Mouse (Mus musculus): ENCODE measurements around the gene Sema4c. TPM values are rescaled to one million over a fixed set of nuclear protein-coding genes. Genes with fewer than 3 reads are reported as not detected.

Sema4c gene
- polyA plus RNA-seq (2015; fragmentation: Nextera tagmentation; extraction: Ambion mirVana): 10.0 and 10.2 TPM in 2 replicates

DNA sequence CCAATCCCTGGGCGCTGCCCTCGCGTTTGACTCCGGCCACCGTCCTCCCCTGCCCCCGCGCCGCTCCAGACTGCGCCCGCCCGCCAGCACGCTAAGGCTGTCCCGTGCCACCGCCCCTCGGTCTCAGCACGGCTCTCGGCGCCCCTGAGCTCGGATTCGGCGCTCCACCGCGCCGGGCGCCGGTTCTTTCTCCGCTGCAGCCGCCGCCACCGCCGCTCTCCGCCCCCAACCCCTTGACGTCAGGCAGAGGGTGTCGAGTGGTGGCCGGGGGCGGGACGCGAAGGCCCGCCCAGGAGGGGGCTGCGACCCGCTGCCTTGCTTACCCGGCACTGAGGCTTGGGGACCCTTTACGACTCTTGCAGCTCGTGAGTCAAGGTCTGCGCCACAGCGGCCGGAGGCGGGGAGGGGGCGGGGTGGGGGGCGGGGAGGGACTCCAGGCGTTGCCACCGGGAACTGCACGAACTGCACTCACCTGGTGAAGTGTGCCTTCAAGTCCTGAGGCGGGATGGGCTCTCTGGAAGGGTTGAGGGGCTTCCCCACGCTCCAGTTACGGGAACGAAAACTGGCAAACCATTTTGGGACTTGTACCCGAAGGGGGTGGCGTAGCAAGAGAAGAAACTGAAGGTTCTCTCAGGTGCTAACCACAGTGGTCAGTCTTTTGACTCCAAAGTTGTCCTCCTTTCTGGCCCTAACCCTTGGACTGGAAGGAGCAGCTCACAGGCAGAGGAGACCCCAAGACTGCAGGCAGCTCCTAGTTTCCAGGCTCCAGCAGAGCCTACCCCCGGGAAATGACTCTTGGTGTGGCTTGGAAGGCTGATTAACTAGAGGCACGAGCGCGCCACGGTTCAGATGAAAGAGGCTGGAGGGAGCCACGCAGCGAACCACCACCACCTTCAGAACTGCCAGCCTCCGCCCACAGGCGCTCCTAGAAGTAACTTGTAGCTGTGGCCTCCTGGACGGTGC is at the start of gene Sema4c:
TSS of gene Sema4c (minus strand) at position 319 of the 963 bp plus-strand sequence.
- 1% methylated on average over 67 of the region's 69 CpGs for WGBS
- ATAC-seq (ENCODE audit: extremely low read depth, insufficient number of reproducible peaks, low FRiP score, low TSS enrichment): peak; percentile 17; the same call in 1 of the 2 replicates

DNA sequence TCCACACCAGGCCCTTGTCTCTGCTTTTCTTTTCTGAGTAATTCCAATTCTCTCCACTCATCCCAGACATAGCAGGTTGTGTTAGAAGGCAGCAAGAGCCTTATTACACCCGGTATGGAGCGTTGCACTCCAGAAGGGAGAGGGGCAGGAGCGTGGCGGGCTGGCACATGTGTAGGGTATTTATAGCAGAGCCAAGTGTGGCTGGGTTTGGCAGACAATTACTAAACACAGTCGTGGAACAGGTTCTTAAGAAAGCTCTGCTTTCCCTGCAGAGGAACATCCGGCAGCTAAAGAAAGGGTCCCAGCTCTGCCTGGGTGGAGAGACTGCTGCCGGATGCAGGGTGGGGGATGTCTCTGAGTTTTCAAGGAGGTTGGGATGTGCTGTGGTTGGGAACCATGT is 48.8 kb upstream of the Sema4c start:
- H3K4me3 ChIP-seq: no peak overlapping the region
- no peaks in the 10 kb centered on the region for H3K36me3 ChIP-seq
- H3K4me1 ChIP-seq: peaks cover 30% of the 10 kb centered on the region
- H3K9me3 ChIP-seq: no peaks in the 10 kb centered on the region
- WGBS: 38% methylated on average over 7 of the region's 7 CpGs
- H3K4me2 ChIP-seq: peak overlapping the region; percentile 48
- H3K27ac ChIP-seq (replicated peaks): peak overlapping the region; percentile 73
- no peak overlapping the region for H3K9ac ChIP-seq
- ATAC-seq (ENCODE audit: extremely low read depth, insufficient number of reproducible peaks, low FRiP score, low TSS enrichment): no peak
- H3K27me3 ChIP-seq (replicated peaks): no peaks in the 10 kb centered on the region

More for the DNA sequence above, at the start of gene Sema4c:
- H3K4me2 ChIP-seq: peak within 1 kb of the TSS; percentile 89
- H3K27me3 ChIP-seq (replicated peaks): no peaks in the 10 kb centered on the region; the same call in 1 of the 2 replicates
- H3K27ac ChIP-seq (replicated peaks): peak within 1 kb of the TSS; percentile 97
- H3K9me3 ChIP-seq: no peaks in the 10 kb centered on the region
- peak within 1 kb of the TSS; percentile 78 for H3K4me3 ChIP-seq
- peak within 1 kb of the TSS; percentile 97 for H3K9ac ChIP-seq
- peaks cover 65% of the 10 kb centered on the region for H3K4me1 ChIP-seq
- peaks cover 23% of the 10 kb centered on the region for H3K36me3 ChIP-seq

DNA sequence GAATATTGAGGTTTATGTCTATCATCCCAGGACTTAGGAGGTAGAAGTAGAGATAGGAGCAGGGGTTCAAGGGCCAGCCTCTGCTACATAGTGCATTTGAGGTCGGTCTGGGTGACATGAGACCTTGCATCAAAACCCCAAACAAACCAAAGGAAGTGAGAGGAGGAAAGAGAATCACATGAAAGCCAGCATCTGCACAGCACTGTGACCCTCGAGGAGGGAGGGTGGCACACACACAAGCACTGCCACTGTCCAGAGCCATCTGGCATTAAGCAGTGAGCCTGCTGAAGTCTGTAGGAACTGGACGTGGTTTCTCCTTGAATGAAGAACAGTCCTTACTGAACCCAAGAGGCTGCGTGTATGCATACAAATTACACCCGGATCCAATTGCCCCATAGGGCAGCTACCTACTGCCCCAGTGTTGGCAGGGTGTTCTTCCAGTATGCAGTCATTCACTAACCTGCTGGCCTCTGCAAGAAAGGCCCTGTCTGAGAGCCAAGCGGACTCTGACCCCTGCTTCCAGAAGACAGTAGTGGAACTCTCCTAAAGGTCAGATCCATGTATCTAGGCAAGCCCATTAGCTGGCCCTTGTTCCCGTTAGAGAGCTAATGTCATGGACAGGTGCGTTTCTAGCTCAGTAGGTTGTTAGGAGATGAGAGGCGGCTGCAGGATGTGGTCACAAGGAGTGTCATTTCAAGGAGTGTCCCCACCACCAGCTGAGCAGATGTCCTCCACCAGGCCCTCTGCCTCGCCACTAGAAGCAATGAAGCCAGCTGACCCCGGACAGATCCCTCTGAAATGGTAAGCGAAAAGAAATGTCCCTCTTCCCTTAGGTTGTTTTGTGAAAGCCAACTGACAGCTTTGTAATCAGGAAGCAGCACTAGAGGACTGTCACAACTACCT is 46.4 kb upstream of the Sema4c start:
- no peak overlapping the region for H3K4me3 ChIP-seq
- WGBS: 77% methylated on average over 12 of the region's 12 CpGs
- no peak overlapping the region for H3K4me2 ChIP-seq
- no peaks in the 10 kb centered on the region for H3K9me3 ChIP-seq
- no peaks in the 10 kb centered on the region for H3K27me3 ChIP-seq (replicated peaks)
- H3K36me3 ChIP-seq: no peaks in the 10 kb centered on the region
- H3K4me1 ChIP-seq: peaks cover 27% of the 10 kb centered on the region
- ATAC-seq (ENCODE audit: extremely low read depth, insufficient number of reproducible peaks, low FRiP score, low TSS enrichment): no peak
- H3K9ac ChIP-seq: no peak overlapping the region
- H3K27ac ChIP-seq (replicated peaks): peak overlapping the region; percentile 70; the same call in 1 of the 2 replicates

DNA sequence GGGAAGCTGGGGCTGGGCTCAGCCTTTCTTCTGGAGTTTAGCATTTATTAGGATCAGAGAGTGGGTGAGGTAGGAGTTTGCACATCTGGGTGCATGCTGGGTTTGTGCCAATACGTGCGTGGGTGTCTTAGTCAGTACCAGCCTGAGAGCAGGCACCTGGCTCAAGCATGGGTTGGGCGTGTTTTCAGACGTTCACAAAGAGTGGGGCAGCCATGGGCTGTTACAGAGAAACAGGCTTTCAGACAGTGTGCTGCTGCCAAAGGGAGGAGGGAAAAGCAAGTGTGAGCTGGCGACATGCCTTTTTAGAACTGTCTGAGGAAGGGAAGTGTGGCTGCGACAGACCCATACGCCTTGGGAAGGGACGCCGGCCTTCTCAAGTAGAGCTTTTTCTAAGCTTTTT is 45.2 kb upstream of the Sema4c start:
- no peak overlapping the region for H3K4me3 ChIP-seq
- no peaks in the 10 kb centered on the region for H3K36me3 ChIP-seq
- WGBS: 41% methylated on average over 9 of the region's 9 CpGs
- ATAC-seq (ENCODE audit: extremely low read depth, insufficient number of reproducible peaks, low FRiP score, low TSS enrichment): no peak
- H3K9ac ChIP-seq: peak overlapping the region; percentile 44; the same call in 1 of the 2 replicates
- peaks cover 27% of the 10 kb centered on the region for H3K4me1 ChIP-seq
- H3K27me3 ChIP-seq (replicated peaks): no peaks in the 10 kb centered on the region
- H3K4me2 ChIP-seq: no peak overlapping the region
- H3K27ac ChIP-seq (replicated peaks): peak overlapping the region; percentile 70
- H3K9me3 ChIP-seq: no peaks in the 10 kb centered on the region

DNA sequence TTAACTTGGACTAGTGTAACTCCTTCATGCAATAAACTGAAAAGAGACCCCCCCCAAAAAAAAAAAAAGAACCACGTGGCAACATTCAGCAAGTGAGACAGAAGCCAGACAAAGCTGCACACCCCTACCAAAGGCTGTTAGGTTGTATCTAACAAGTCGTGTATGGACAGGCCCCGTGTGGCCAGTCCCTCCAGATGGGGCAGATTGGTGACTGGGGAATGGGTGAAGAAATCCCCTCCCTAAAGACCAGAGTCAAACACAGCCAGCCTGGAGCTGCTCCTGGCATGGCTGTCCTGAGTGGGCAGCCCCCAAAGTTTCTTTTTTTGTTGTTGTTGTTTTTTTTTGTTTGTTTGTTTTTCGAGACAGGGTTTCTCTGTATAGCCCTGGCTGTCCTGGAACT is 44.1 kb upstream of the Sema4c start:
- H3K36me3 ChIP-seq: no peaks in the 10 kb centered on the region
- no peak overlapping the region for H3K4me3 ChIP-seq
- H3K9me3 ChIP-seq: no peaks in the 10 kb centered on the region
- peaks cover 24% of the 10 kb centered on the region for H3K4me1 ChIP-seq
- H3K27me3 ChIP-seq (replicated peaks): no peaks in the 10 kb centered on the region
- no peak overlapping the region for H3K4me2 ChIP-seq
- H3K9ac ChIP-seq: no peak overlapping the region
- no peak for ATAC-seq (ENCODE audit: extremely low read depth, insufficient number of reproducible peaks, low FRiP score, low TSS enrichment)
- H3K27ac ChIP-seq (replicated peaks): no peak overlapping the region
- 50% methylated on average over 4 of the region's 4 CpGs for WGBS

DNA sequence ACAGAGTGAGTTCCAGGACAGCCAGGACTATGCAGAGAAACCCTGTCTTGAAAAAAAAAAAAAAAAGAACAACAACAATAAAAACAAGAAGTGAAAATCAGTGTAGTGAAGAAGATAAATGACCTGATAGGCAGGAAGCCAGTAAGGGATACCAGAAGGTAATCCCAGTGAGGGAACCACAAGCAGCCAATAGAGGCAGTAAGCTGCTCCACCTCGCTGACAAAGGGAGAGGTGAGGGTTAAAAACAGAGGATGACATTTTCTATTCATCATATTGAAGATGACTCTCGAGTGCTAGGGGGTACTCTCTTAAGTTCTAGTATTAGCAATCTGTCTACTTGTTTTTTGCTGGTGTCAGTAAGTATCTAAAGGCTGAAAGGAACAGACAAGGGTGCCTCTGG is 40.3 kb upstream of the Sema4c start:
- Histone ChIP-seq H3K27me3 (replicated peaks) (no peaks in the 10 kb centered on the region), H3K4me1 (peaks cover 21% of the 10 kb centered on the region)
- ATAC-seq (ENCODE audit: extremely low read depth, insufficient number of reproducible peaks, low FRiP score, low TSS enrichment): no peak

DNA sequence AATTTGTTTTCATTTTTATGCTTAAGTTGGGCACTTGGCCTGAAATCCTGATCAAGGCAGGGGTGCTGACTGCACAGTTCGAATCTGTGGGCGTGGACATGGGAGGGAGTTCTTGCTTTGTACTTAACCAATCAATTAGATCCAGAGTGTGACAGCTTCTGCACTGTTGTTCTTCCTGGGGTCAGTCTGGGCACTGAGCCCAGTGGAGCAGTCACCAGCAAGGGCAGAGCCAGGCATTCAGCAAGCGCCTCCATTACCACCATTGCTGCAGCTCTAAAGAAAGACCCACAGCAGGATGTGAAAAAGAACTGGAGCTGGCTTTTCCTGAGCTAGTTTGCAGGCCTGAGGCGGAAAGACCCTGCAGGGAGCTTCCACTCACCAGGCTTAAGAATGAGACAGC is 38.0 kb upstream of the Sema4c start:
- H3K9ac ChIP-seq: peak overlapping the region; percentile 63
- H3K4me1 ChIP-seq: peaks cover 34% of the 10 kb centered on the region
- H3K27me3 ChIP-seq (replicated peaks): no peaks in the 10 kb centered on the region
- peak overlapping the region; percentile 45 for H3K4me2 ChIP-seq
- peak overlapping the region; percentile 73 for H3K27ac ChIP-seq (replicated peaks)
- H3K4me3 ChIP-seq: no peak overlapping the region
- WGBS: 44% methylated on average over 4 of the region's 4 CpGs
- H3K9me3 ChIP-seq: no peaks in the 10 kb centered on the region
- no peak for ATAC-seq (ENCODE audit: extremely low read depth, insufficient number of reproducible peaks, low FRiP score, low TSS enrichment)
- H3K36me3 ChIP-seq: no peaks in the 10 kb centered on the region

More for the DNA sequence above, 40.3 kb upstream of the Sema4c start:
- no peak overlapping the region for H3K27ac ChIP-seq (replicated peaks)
- no peak overlapping the region for H3K4me2 ChIP-seq
- no peak overlapping the region for H3K4me3 ChIP-seq
- no peak overlapping the region for H3K9ac ChIP-seq
- no peaks in the 10 kb centered on the region for H3K9me3 ChIP-seq
- WGBS: 70% methylated on average over 2 of the region's 2 CpGs
- H3K36me3 ChIP-seq: no peaks in the 10 kb centered on the region

DNA sequence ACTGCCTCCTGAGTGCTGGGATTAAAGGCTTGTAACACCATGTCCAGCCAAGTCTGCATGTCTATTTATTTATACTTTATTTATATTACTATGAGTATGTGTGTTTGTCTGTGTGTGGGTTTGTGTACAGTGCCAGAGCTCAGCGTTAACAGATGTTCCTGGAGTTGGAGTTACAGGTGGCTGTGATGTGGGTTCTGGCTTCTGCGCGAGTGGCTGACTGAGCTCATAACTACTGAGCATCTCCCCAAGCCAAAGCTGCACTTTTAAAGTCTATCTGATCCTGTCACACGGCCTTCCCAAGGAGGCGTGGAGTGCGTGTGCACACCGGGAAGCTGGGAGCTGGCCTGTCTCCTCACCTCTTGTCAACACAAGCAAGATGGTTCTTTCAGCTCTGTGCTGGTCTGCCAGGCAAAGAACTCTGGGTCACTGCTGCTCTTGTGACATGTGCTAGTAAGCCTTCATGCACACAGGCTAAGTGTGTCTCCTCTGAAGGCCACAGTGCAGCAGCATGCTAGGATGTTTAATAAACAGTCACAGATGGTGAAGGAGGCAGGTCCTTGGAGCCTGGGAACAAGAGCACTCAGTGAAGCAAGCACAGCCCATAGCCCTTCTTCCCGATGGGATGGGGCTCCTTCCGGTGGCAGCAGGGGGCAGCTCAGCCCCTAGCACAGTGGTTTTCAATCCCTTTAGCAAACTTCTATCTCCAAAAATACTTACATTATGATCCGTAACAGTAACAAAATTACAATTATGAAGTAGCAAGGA is 37.2 kb upstream of the Sema4c start:
- Histone ChIP-seq H3K27ac (replicated peaks) (peak overlapping the region; percentile 73; the same call in 1 of the 2 replicates), H3K4me1 (peaks cover 40% of the 10 kb centered on the region), H3K9me3 (no peaks in the 10 kb centered on the region), H3K4me3 (no peak overlapping the region), H3K36me3 (no peaks in the 10 kb centered on the region), H3K27me3 (replicated peaks) (no peaks in the 10 kb centered on the region), H3K9ac (0 out of 2 replicates have a peak overlapping the region, but pooled peaks have one; percentile 10), H3K4me2 (no peak overlapping the region)
- WGBS: 39% methylated on average over 10 of the region's 10 CpGs
- ATAC-seq (ENCODE audit: extremely low read depth, insufficient number of reproducible peaks, low FRiP score, low TSS enrichment): no peak

DNA sequence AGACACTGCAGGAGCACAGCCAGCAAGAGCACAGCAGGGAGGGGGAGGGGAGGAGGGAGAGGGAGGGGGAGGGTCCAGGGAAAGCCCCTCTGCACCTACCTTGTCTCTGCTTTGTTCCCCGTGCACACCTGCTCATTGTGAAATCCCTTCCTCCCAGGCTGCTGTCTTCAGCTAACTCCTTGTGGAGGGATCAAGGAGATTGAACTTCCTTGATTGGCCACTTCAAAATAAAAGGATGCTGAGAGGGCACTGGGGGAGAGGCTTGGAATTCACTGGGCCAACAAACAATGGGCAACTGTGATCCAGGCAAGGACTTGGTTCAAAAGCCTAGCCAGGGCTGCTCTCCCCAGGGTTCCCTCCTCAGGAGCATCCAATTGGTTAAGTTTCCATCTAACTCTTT is 35.0 kb upstream of the Sema4c start:
- no peak overlapping the region for H3K4me3 ChIP-seq
- H3K4me1 ChIP-seq: peaks cover 62% of the 10 kb centered on the region
- H3K9me3 ChIP-seq: no peaks in the 10 kb centered on the region
- no peak overlapping the region for H3K4me2 ChIP-seq
- H3K9ac ChIP-seq: no peak overlapping the region
- no peak overlapping the region for H3K27ac ChIP-seq (replicated peaks)
- H3K36me3 ChIP-seq: no peaks in the 10 kb centered on the region
- no peaks in the 10 kb centered on the region for H3K27me3 ChIP-seq (replicated peaks)
- no peak for ATAC-seq (ENCODE audit: extremely low read depth, insufficient number of reproducible peaks, low FRiP score, low TSS enrichment)
- WGBS: 44% methylated on average over 1 of the region's 1 CpGs

DNA sequence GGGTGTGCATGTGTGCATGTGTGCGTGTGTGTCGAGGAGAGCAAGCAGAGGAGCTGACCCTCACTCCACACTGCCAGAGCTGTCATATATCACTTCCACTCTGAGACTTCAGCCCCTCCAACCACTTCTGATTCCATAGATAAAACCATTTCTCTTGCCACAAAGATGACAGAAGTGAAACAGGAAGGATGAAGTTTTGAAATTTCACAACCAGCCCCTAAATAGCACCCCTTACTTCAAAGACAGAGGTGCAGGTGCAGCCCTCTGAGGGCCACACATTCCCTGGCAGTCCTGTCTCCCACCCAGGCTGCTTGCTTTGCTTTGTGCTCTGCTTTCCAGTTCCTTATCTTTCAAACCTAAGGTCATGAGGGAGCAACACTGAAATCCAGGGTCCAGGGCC is 33.3 kb upstream of the Sema4c start:
- 36% methylated on average over 2 of the region's 2 CpGs for WGBS
- no peak overlapping the region for H3K4me3 ChIP-seq
- no peak overlapping the region for H3K4me2 ChIP-seq
- H3K27ac ChIP-seq (replicated peaks): no peak overlapping the region
- no peaks in the 10 kb centered on the region for H3K27me3 ChIP-seq (replicated peaks)
- no peak overlapping the region; the same call in 1 of the 2 replicates for H3K9ac ChIP-seq
- peaks cover 68% of the 10 kb centered on the region for H3K4me1 ChIP-seq
- H3K36me3 ChIP-seq: no peaks in the 10 kb centered on the region
- ATAC-seq (ENCODE audit: extremely low read depth, insufficient number of reproducible peaks, low FRiP score, low TSS enrichment): no peak
- H3K9me3 ChIP-seq: no peaks in the 10 kb centered on the region

Measured in heart, embryonic 13.5 days (tissue).